Mouse (Mus musculus): ENCODE measurements at regions not wholly inside any gene's neighbourhood (a gene's known extent, or its start where the extent isn't known, plus 50 kb on each side); places are given as distances from the start of the nearest gene placed in this dataset.

- no peak for DNase-seq (ENCODE audit: low spot score in 2 of 2)
These were observed 113.6 kb upstream of the 1700056E22Rik start for GRCm38 (mm10) chr1:184147713-184148112.

DNA sequence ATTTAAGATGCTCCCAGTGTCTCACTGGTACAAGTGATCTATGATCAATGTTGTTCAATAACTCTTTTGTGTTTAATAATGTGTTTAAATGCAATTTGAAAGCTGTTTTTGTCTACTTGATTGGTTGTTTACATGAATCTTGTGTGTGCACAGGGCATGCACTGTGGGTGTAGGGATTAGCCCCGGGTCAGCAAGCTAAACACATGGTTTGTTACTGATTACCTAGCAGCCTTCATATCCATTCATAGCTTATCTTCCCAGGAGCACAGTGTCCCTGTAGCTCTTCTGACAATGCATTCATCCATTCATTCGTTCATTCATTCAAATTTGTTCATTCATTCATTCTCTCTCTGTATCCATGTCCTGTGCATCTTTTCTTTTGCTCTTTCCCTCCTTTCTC lies 108.9 kb upstream of the 1700056E22Rik start:
- no peak for DNase-seq (ENCODE audit: low spot score in 2 of 2)

GRCm38 (mm10) chr1:184140486-184140885 lies 106.4 kb upstream of the 1700056E22Rik start:
- DNase-seq (ENCODE audit: low spot score in 2 of 2) = no peak

GRCm38 (mm10) chr1:184140082-184140481 lies 106.0 kb upstream of the 1700056E22Rik start:
- no peak for DNase-seq (ENCODE audit: low spot score in 2 of 2)

GRCm38 (mm10) chr1:184138661-184139060 lies 104.6 kb upstream of the 1700056E22Rik start:
- DNase-seq (ENCODE audit: low spot score in 2 of 2) = no peak

DNA sequence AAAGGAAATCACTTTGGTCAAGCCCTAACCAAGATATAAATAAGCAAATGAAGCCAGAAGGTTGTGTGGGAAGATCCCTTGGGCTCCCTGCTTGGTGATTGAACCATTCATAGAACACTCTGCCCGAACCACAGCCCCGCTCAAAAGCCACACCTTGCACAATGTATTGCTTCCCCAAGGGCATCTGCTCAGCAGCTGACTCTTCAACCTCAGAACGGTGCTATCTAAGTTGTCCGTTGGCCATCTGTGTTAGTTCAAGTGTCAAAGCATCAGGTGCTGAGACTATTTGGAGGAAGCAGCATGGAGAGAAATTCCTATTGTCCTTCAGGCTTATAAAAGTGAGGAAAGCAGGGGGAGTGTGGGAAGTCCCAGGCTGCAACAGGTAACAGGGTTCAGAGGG lies 96.8 kb upstream of the 1700056E22Rik start:
- DNase-seq (ENCODE audit: low spot score in 2 of 2) = no peak

DNA sequence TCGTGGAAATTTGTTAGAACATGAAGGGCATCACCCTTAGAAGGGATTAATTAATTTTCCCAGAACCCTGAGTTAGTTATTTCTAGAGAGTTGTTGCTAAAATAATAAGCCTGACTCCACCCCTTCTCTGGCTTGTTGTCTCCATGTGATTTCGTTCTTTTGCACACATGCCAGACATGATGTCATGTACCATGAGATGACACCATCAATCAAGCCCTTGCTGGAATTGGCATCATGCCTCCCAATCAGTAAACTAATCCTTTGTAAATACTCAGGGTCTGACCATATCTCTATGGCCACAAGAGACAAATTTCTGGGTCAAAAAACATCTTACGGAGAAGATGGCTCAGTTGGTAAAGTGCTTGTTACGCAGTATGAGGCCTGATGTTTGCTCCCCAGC lies 93.2 kb upstream of the 1700056E22Rik start:
- no peak for DNase-seq (ENCODE audit: low spot score in 2 of 2)

- DNase-seq (ENCODE audit: low spot score in 2 of 2) = no peak
These were observed 92.8 kb upstream of the 1700056E22Rik start for GRCm38 (mm10) chr1:184126909-184127308.

All from adrenal gland, adult 18-20 months (tissue).